Mouse (Mus musculus): ENCODE data around the gene Prrt1. TPM values are rescaled to one million over a fixed set of nuclear protein-coding genes. Genes with fewer than 3 reads are reported as not detected.

Gene Prrt1
- 7.5 and 8.1 TPM in 2 replicates for total RNA-seq (2014; rRNA removed)
- polyA plus RNA-seq (2015; fragmentation: Nextera tagmentation; extraction: Ambion mirVana) = 7.3 and 7.9 TPM in 2 replicates

- Histone ChIP-seq H3K4me3 (ENCODE audit: low read length) (peak within 1 kb of the TSS; percentile 55), H3K36me3 (ENCODE audit: insufficient read depth, low read length) (no peaks in the 10 kb centered on the region), H3K4me2 (ENCODE audit: low read depth, low read length) (peak within 1 kb of the TSS; percentile 98), H3K4me1 (ENCODE audit: insufficient read depth, low read length) (peaks cover 44% of the 10 kb centered on the region), H3K9me3 (ENCODE audit: low read length) (no peaks in the 10 kb centered on the region), H3K27ac (peak within 1 kb of the TSS; percentile 95), H3K27me3 (ENCODE audit: insufficient read depth, low read length) (no peaks in the 10 kb centered on the region), H3K9ac (replicated peaks; ENCODE audit: low read length) (peak within 1 kb of the TSS; percentile 59)
- 0% methylated on average over 16 of the region's 16 CpGs for WGBS
- peak; percentile 77 for DNase-seq (ENCODE audit: low spot score)
- no peak for TF ChIP-seq CTCF (IDR thresholded peaks at IDR 0.05; ENCODE audit: low read depth)
- no peak for ATAC-seq
These were observed at the start of gene Prrt1 for GRCm38 (mm10) chr17:34629221-34629751. TSS of gene Prrt1 (plus strand) at chr17:34629533.

GRCm38 (mm10) chr17:34582528-34582927 lies 46.8 kb upstream of the Prrt1 start:
- ATAC-seq = no peak
- Histone ChIP-seq H3K4me2 (ENCODE audit: low read depth, low read length) (no peak overlapping the region), H3K27me3 (ENCODE audit: insufficient read depth, low read length) (no peaks in the 10 kb centered on the region), H3K4me1 (ENCODE audit: insufficient read depth, low read length) (no peaks in the 10 kb centered on the region), H3K27ac (no peak overlapping the region), H3K9me3 (ENCODE audit: low read length) (no peaks in the 10 kb centered on the region), H3K9ac (replicated peaks; ENCODE audit: low read length) (no peak overlapping the region), H3K4me3 (ENCODE audit: low read length) (no peak overlapping the region), H3K36me3 (ENCODE audit: insufficient read depth, low read length) (no peaks in the 10 kb centered on the region)
- 85% methylated on average over 12 of the region's 12 CpGs for WGBS
- no peak for DNase-seq (ENCODE audit: low spot score)
- TF ChIP-seq CTCF (IDR thresholded peaks at IDR 0.05; ENCODE audit: low read depth) = no peak

GRCm38 (mm10) chr17:34583397-34583796 lies 45.9 kb upstream of the Prrt1 start:
- no peak for ATAC-seq
- Histone ChIP-seq H3K4me2 (ENCODE audit: low read depth, low read length) (no peak overlapping the region), H3K4me1 (ENCODE audit: insufficient read depth, low read length) (no peaks in the 10 kb centered on the region), H3K27ac (no peak overlapping the region), H3K9me3 (ENCODE audit: low read length) (no peaks in the 10 kb centered on the region), H3K27me3 (ENCODE audit: insufficient read depth, low read length) (no peaks in the 10 kb centered on the region), H3K36me3 (ENCODE audit: insufficient read depth, low read length) (no peaks in the 10 kb centered on the region), H3K9ac (replicated peaks; ENCODE audit: low read length) (no peak overlapping the region), H3K4me3 (ENCODE audit: low read length) (no peak overlapping the region)
- no peak for TF ChIP-seq CTCF (IDR thresholded peaks at IDR 0.05; ENCODE audit: low read depth)
- no peak for DNase-seq (ENCODE audit: low spot score)
- WGBS = 43% methylated on average over 7 of the region's 7 CpGs

- Histone ChIP-seq H3K27ac (no peak overlapping the region), H3K4me3 (ENCODE audit: low read length) (no peak overlapping the region), H3K9ac (replicated peaks; ENCODE audit: low read length) (no peak overlapping the region), H3K4me1 (ENCODE audit: insufficient read depth, low read length) (no peaks in the 10 kb centered on the region), H3K36me3 (ENCODE audit: insufficient read depth, low read length) (no peaks in the 10 kb centered on the region), H3K9me3 (ENCODE audit: low read length) (no peaks in the 10 kb centered on the region), H3K27me3 (ENCODE audit: insufficient read depth, low read length) (no peaks in the 10 kb centered on the region), H3K4me2 (ENCODE audit: low read depth, low read length) (no peak overlapping the region)
- TF ChIP-seq CTCF (IDR thresholded peaks at IDR 0.05; ENCODE audit: low read depth) = no peak
- DNase-seq (ENCODE audit: low spot score) (no peak), ATAC-seq (no peak)
- 90% methylated on average over 8 of the region's 8 CpGs for WGBS
These were observed 45.5 kb upstream of the Prrt1 start for GRCm38 (mm10) chr17:34583819-34584218.

GRCm38 (mm10) chr17:34585121-34585520 lies 44.2 kb upstream of the Prrt1 start:
- no peaks in the 10 kb centered on the region for H3K36me3 ChIP-seq (ENCODE audit: insufficient read depth, low read length)
- H3K27me3 ChIP-seq (ENCODE audit: insufficient read depth, low read length) = no peaks in the 10 kb centered on the region
- 76% methylated on average over 8 of the region's 8 CpGs for WGBS
- H3K27ac ChIP-seq = peak overlapping the region; percentile 91; the same call in 1 of the 2 replicates
- no peak for DNase-seq (ENCODE audit: low spot score)
- no peak for TF ChIP-seq CTCF (IDR thresholded peaks at IDR 0.05; ENCODE audit: low read depth)
- H3K9me3 ChIP-seq (ENCODE audit: low read length) = no peaks in the 10 kb centered on the region
- no peak overlapping the region for H3K4me2 ChIP-seq (ENCODE audit: low read depth, low read length)
- no peak overlapping the region for H3K4me3 ChIP-seq (ENCODE audit: low read length)
- no peaks in the 10 kb centered on the region for H3K4me1 ChIP-seq (ENCODE audit: insufficient read depth, low read length)
- no peak for ATAC-seq
- no peak overlapping the region for H3K9ac ChIP-seq (replicated peaks; ENCODE audit: low read length)

GRCm38 (mm10) chr17:34585877-34586771 lies 43.2 kb upstream of the Prrt1 start:
- Histone ChIP-seq H3K4me3 (ENCODE audit: low read length) (peak overlapping the region; percentile 52), H3K4me1 (ENCODE audit: insufficient read depth, low read length) (peaks cover 7% of the 10 kb centered on the region), H3K36me3 (ENCODE audit: insufficient read depth, low read length) (no peaks in the 10 kb centered on the region), H3K9ac (replicated peaks; ENCODE audit: low read length) (peak overlapping the region; percentile 68), H3K4me2 (ENCODE audit: low read depth, low read length) (peak overlapping the region; percentile 86), H3K9me3 (ENCODE audit: low read length) (no peaks in the 10 kb centered on the region), H3K27me3 (ENCODE audit: insufficient read depth, low read length) (no peaks in the 10 kb centered on the region), H3K27ac (peak overlapping the region; percentile 91)
- WGBS = 11% methylated on average over 32 of the region's 32 CpGs
- DNase-seq (ENCODE audit: low spot score) (peak; percentile 60), ATAC-seq (peak; percentile 2)
- TF ChIP-seq CTCF (IDR thresholded peaks at IDR 0.05; ENCODE audit: low read depth) = no peak

Measured in hindbrain, postnatal 0 days (tissue).